Mouse (Mus musculus): ENCODE results near the gene Lrrc8d. TPM values are rescaled to one million over a fixed set of nuclear protein-coding genes. Genes with fewer than 3 reads are reported as not detected.

Lrrc8d gene
- polyA plus RNA-seq, 1 experiment from 2014 or later: 66.7 TPM

DNA sequence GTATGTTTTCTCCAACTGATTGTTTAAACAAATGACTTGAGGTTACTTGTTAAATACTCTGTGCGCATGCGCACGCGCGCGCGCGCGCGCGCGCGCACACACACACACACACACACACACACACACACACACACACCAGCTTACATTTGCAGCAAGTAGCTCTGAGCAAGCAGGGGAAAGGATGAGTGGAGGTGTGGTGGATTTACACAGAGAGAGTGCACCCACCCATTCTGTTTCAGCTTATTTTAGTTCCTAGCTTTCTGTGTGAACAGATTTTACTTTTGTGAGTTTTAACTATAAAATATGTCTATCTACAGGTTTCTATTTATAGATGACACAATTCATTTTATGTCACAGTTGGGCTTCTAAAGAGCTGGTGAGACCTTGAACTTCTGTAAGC lies 84.1 kb downstream of the Lrrc8d start:
- TF ChIP-seq CTCF (IDR thresholded peaks at IDR 0.05): no peak
- in situ Hi-C loops (cut with MboI; ENCODE audit: low pct_unique_long_range_greater_than_20kb): no loop called here
- POLR2A ChIA-PET: no interaction called here
- ATAC-seq (no peak), DNase-seq (ENCODE audit: low read depth, low spot score) (no peak)
- CTCF ChIA-PET: interaction anchor here (1.3 to 2.0 kb wide), 2 partner anchors 9 to 10 kb away, joined by 3 to 8 read pairs; no protein-coding TSS in a partner anchor
- no peaks in the 10 kb centered on the region for H3K27me3 ChIP-seq

- POLR2A ChIA-PET: no interaction called here
- no peak for TF ChIP-seq CTCF (IDR thresholded peaks at IDR 0.05)
- DNase-seq (ENCODE audit: low read depth, low spot score) (no peak), ATAC-seq (no peak)
- no peaks in the 10 kb centered on the region for H3K27me3 ChIP-seq
- CTCF ChIA-PET: interaction anchor here (1.3 to 2.0 kb wide), 2 partner anchors 8 to 9 kb away, joined by 3 to 8 read pairs; no protein-coding TSS in a partner anchor
- in situ Hi-C loops (cut with MboI; ENCODE audit: low pct_unique_long_range_greater_than_20kb): no loop called here
Observed at GRCm38 (mm10) chr5:105784724-105785123, 85.0 kb downstream of the Lrrc8d start.

GRCm38 (mm10) chr5:105787577-105787976 lies 87.8 kb downstream of the Lrrc8d start:
- CTCF ChIA-PET: interaction anchor here (1.5 kb wide), 2 partner anchors 10 to 81 kb away, joined by 4 to 5 read pairs; no protein-coding TSS in a partner anchor
- no peak for DNase-seq (ENCODE audit: low read depth, low spot score)
- POLR2A ChIA-PET: no interaction called here
- H3K27me3 ChIP-seq: no peaks in the 10 kb centered on the region
- TF ChIP-seq CTCF (IDR thresholded peaks at IDR 0.05): no peak
- ATAC-seq: no peak
- in situ Hi-C loops (cut with MboI; ENCODE audit: low pct_unique_long_range_greater_than_20kb): no loop called here

DNA sequence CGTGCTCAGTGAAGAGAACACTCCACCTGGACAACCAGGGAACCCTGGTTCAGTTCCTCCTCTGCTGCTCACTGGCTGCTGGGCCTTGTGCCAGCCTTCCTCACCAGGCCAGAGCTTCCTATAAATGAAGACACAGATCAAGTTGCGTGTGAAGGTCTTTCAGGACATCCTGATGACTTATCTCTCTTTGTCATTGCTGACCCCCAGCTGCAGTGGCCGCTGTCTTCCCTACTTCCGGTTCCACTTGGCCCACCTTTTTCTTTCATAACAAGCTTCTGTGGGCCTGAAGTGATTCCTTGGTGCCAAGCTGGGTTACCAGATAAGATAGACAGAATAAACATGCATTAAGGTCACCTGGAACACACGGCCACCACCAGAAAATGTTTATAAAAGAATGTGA lies 90.0 kb downstream of the Lrrc8d start:
- no peak for DNase-seq (ENCODE audit: low read depth, low spot score)
- ChIA-PET POLR2A (interaction anchor here (0.9 kb wide), 1 partner anchor 89 kb away, joined by 3 read pairs; no protein-coding TSS in a partner anchor), CTCF (interaction anchor here (0.8 to 2.0 kb wide), 4 partner anchors 9 to 102 kb away, joined by 3 to 6 read pairs (median 3); no protein-coding TSS in a partner anchor)
- no peaks in the 10 kb centered on the region for H3K27me3 ChIP-seq
- in situ Hi-C loops (cut with MboI; ENCODE audit: low pct_unique_long_range_greater_than_20kb): loop anchor here (5.0 to 10.0 kb wide), 2 partner anchors 78 to 95 kb away; partner anchors contain the start of gene Lrrc8d
- no peak for ATAC-seq
- no peak for TF ChIP-seq CTCF (IDR thresholded peaks at IDR 0.05)

GRCm38 (mm10) chr5:105792331-105792801 lies 92.6 kb downstream of the Lrrc8d start:
- POLR2A ChIA-PET: interaction anchor here (0.6 to 1.6 kb wide), 7 partner anchors 9 to 93 kb away, joined by 3 to 6 read pairs (median 3); partner anchors contain the start of gene Lrrc8d
- no peaks in the 10 kb centered on the region for H3K27me3 ChIP-seq
- in situ Hi-C loops (cut with MboI; ENCODE audit: low pct_unique_long_range_greater_than_20kb): loop anchor here (5.0 to 10.0 kb wide), 2 partner anchors 75 to 98 kb away; partner anchors contain the start of gene Lrrc8d
- no peak for TF ChIP-seq CTCF (IDR thresholded peaks at IDR 0.05)
- ATAC-seq: peak; percentile 77
- CTCF ChIA-PET: interaction anchor here (0.9 to 1.8 kb wide), 6 partner anchors 8 to 108 kb away, joined by 3 to 8 read pairs (median 4); no protein-coding TSS in a partner anchor
- no peak for DNase-seq (ENCODE audit: low read depth, low spot score)

GRCm38 (mm10) chr5:105792853-105793547 lies 93.2 kb downstream of the Lrrc8d start:
- in situ Hi-C loops (cut with MboI; ENCODE audit: low pct_unique_long_range_greater_than_20kb): loop anchor here (5.0 to 10.0 kb wide), 2 partner anchors 74 to 98 kb away; partner anchors contain the start of gene Lrrc8d
- ATAC-seq (peak; percentile 78), DNase-seq (ENCODE audit: low read depth, low spot score) (peak; percentile 89)
- no peak for TF ChIP-seq CTCF (IDR thresholded peaks at IDR 0.05)
- no peaks in the 10 kb centered on the region for H3K27me3 ChIP-seq
- ChIA-PET POLR2A (interaction anchor here (0.6 to 1.6 kb wide), 8 partner anchors 9 to 188 kb away, joined by 3 to 6 read pairs (median 3); partner anchors contain the start of gene Lrrc8d), CTCF (interaction anchor here (0.7 to 1.8 kb wide), 8 partner anchors 9 to 108 kb away, joined by 3 to 8 read pairs (median 3); no protein-coding TSS in a partner anchor)

DNA sequence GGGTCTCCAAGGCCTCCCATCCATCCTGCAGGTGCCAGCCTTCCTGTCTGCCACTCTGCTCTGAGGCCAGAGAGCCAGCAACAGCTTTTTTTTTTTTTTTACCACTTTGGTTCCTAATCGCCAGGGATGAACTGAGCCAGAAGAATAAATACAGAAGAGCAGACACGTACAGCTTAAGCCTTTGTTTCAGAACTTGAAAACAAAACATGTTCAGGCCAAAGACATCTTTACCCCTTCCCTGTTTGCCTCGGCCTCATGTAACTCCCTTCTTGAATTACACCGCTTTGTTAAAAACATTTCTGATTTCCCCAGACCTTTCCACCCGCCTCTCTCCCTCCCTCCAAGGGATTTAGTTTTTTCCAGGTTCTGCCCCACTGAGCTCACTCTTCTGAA lies 93.8 kb downstream of the Lrrc8d start:
- DNase-seq (ENCODE audit: low read depth, low spot score): no peak
- ChIA-PET POLR2A (interaction anchor here (0.6 to 1.6 kb wide), 5 partner anchors 14 to 187 kb away, joined by 3 to 6 read pairs (median 3); partner anchors contain the start of gene Lrrc8d), CTCF (interaction anchor here (0.7 to 1.8 kb wide), 5 partner anchors 9 to 75 kb away, joined by 3 to 8 read pairs (median 3); no protein-coding TSS in a partner anchor)
- in situ Hi-C loops (cut with MboI; ENCODE audit: low pct_unique_long_range_greater_than_20kb): loop anchor here (5.0 to 10.0 kb wide), 2 partner anchors 74 to 99 kb away; partner anchors contain the start of gene Lrrc8d
- ATAC-seq: peak; percentile 0
- H3K27me3 ChIP-seq: no peaks in the 10 kb centered on the region
- no peak for TF ChIP-seq CTCF (IDR thresholded peaks at IDR 0.05)

DNA sequence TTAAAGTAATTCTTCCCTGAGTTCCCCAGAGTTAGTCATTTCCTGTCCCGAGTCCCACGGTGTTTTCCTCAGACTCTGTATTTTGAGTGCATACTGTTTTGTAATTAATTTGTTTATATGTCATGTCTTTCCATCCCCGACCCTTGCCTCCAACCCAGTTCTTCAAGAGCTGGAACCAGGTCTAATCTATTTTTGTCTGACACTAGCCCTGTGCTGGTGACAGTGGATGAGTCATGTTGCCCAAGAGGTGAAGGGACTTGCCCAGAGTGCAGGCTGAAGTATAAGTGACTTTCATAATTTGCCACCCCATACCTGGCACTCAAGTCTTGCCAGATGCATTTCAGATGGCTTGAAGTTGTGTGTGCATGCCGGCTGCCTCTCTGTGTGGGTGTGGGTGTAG lies 98.7 kb downstream of the Lrrc8d start:
- in situ Hi-C loops (cut with MboI; ENCODE audit: low pct_unique_long_range_greater_than_20kb): loop anchor here (10.0 kb wide), 1 partner anchor 104 kb away; the partner anchor contains the start of gene Lrrc8d
- DNase-seq (ENCODE audit: low read depth, low spot score) (no peak), ATAC-seq (no peak)
- no peaks in the 10 kb centered on the region for H3K27me3 ChIP-seq
- no peak for TF ChIP-seq CTCF (IDR thresholded peaks at IDR 0.05)
- ChIA-PET POLR2A (interaction anchor here (0.9 kb wide), 1 partner anchor 101 kb away, joined by 3 read pairs; no protein-coding TSS in a partner anchor), CTCF (no interaction called here)

GRCm38 (mm10) chr5:105799850-105800635 lies 100.3 kb downstream of the Lrrc8d start:
- in situ Hi-C loops (cut with MboI; ENCODE audit: low pct_unique_long_range_greater_than_20kb): loop anchor here (5.0 to 10.0 kb wide), 2 partner anchors 105 to 303 kb away; partner anchors contain the start of gene Lrrc8d
- CTCF ChIA-PET: interaction anchor here (1.4 kb wide), 1 partner anchor 21 kb away, joined by 3 read pairs; no protein-coding TSS in a partner anchor
- POLR2A ChIA-PET: interaction anchor here (0.6 kb wide), 2 partner anchors 33 to 47 kb away, joined by 3 to 6 read pairs; no protein-coding TSS in a partner anchor
- no peak for TF ChIP-seq CTCF (IDR thresholded peaks at IDR 0.05)
- DNase-seq (ENCODE audit: low read depth, low spot score): no peak
- H3K27me3 ChIP-seq: no peaks in the 10 kb centered on the region
- ATAC-seq: peak; percentile 72

Measured in Patski (cell line).